Mouse (Mus musculus) heart, postnatal 0 days (tissue): ENCODE results near the gene Neurl1a.

Source experiments
- CTCF ChIP-seq: IDR thresholded peaks from 2 replicates; pipeline ENCODE4 v1.5.1; 2016; ENCODE audit warnings: antibody characterized with exemption, control low read depth, low read depth
- EP300 ChIP-seq: IDR thresholded peaks from 2 replicates; pipeline ENCODE4 v1.6.1; 2016; ENCODE audit warnings: antibody characterized with exemption, low read depth

DNA sequence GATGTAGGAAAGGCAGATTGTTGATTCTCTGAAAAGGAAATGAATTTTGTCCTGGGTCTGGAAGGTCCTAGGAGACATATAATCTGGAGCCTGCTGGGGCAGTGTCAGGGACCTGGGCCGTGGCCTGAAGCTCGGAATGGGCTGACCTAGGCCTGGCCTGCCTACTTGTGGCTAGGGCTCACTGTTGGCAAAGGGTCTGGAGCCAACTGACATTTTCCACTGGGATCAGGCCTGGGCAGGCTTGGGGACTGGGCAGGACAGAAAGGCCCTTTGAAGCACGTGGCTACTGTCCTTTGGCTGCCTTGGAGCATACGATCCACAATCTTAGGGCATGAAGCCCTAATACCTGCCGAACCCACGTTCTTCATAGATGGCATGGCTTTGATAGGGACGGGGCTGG, 51.5 kb downstream of the Neurl1a start:
- TF ChIP-seq CTCF, result no peak
- TF ChIP-seq EP300, result no peak
